Mouse (Mus musculus) c-Kit-negative CD71-positive TER-119-positive erythroid progenitor cells, embryonic 14.5 days (primary cell): ENCODE measurements around the gene Gm12216.

Experiments used
- DNase-seq: peaks from one replicate; pipeline ENCODE4 v3.0.0-alpha.2; 2013; ENCODE audit warnings: low read depth, low spot score

Gm12216 gene

DNA sequence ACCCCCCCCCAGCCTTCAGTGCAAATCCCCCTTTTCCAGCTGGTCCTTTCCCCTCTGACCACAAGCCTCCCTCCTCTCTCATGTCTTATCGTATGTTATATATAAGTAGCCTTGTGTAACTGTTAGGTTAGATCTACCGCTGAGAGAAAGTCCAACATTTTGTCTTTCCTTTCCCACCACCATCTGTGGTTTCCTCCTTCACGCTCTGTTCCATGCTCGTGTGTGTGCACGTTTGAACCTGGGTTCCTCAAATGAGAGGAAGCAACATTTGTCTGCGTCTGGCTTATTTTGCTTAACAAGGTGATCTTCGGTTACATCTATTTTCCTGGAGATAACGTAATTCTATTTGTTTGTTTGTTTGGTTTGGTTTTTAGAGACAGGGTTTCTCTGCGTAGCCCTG is 111.1 kb downstream of the Gm12216 start:
- no peak for DNase-seq

DNA sequence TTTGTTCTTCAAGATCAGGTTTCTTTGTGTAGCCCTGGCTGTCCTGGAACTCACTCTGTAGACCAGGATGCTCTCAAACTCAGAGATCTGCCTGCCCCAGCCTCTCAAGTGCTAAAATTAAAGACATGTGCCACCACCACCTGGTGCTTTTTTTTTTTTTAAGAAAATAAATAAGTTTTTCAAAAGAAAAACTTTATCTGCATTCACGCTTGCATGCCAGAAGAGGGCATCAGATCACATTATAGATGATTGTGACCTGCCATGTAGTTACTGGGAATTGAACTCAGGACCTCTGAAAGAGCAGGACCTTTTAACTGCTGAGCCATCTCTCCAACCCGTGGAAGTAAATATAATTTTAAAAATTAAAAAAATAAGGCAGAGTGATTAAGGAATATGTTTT is 113.8 kb downstream of the Gm12216 start:
- DNase-seq, result no peak

DNA sequence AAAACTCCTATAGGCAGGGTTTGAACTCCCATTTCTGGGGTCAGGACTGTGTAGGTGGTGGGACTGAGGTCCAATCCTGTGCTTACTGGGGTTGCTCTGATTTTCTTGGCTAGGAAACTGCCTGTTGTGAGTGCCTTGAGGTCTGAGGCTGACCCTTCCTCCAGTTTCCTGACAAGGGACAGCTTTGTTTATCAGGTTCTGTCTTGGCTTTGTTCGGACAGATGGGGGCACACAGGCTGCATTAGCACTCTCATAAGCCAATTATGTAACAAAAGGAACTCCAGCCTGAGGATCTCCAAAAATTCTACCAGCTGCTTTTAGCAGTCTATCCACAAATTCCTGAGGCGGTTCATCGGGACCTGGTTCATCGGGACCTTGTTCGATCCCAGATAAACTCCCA is 116.7 kb downstream of the Gm12216 start:
- no peak for DNase-seq

DNA sequence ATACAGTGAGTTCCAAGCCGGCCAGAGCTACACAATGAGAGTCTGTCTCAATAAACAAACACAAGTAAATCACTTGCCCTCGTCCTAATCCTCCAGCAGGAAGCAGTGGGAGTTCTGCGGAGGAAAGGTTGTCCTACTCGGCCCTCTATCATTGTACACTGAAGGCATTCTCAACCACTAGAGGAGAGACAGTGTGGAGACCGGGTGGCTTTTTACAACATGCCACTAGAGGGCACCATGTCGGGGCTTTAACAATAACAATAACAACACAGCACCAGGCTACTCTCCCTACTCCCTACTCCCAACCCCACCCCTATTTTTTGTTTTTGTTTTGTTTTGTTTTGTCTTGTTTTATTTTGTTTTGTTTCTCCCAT is 121.5 kb downstream of the Gm12216 start:
- peak; percentile 36 for DNase-seq

DNA sequence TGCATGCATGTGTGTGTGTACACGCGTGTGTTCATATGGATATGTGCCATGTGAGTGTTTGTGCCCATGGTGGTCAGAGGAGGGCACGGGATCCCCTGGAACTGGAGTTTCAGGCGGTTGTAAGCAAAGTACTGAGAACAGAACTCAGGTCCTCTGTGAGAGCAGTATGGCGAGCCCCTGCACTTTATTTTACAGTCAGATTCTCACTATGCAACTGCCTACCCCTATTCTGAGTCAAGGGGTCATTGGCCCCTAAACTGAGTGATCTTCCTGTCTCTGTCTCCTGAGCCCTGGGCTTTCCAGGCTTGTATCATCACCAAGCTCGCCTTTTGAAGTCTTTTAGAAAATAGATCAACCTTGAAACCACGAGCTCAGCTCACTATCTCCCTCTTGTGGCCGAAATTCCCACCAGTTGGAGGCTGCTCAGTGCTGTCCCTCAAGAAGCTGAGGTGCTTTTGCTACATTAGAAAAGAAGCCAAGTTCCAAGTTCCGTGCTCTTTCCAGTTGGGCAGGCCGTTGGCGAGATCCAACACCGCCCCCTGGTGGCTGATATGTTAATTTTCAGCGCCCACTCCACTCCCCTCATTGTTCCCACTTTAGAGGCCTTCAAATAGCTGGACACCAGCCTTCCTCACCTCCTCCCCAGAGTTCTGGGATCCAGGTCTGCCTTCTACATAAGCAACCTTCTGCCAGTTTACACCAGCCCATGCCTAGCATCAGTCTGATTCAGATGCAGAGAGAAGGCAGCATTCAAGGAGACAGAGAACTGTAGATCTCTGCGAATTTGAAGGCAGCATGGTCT is 122.1 kb downstream of the Gm12216 start:
- peak; percentile 52 for DNase-seq

DNA sequence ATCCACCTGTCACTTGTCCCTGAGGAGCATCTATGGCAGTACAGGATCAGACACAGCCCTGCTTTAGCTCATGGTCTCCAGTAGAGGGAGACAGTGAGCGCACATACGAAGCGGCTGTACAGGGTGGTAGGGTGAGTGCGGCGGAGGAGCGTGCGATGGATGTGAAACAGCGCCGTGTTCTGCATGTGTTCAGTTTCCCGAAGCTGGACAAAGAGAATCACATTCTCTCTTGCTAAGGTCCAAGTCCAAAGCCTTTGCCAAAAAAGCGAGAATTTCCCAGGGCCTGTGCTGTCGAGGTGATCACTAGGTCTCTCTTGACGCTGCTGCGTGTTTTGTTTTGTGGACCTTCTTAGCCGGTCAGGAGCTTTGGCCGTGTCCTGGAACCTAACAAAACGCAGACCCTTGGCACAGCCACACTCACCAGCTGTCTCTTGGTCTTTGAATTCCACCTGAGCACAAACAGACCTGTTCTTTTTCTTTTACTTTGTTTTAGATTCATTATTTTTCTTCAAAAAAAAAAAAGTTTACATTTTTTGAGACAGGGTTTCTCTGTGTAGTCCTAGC is 123.3 kb downstream of the Gm12216 start:
- peak; percentile 59 for DNase-seq

DNA sequence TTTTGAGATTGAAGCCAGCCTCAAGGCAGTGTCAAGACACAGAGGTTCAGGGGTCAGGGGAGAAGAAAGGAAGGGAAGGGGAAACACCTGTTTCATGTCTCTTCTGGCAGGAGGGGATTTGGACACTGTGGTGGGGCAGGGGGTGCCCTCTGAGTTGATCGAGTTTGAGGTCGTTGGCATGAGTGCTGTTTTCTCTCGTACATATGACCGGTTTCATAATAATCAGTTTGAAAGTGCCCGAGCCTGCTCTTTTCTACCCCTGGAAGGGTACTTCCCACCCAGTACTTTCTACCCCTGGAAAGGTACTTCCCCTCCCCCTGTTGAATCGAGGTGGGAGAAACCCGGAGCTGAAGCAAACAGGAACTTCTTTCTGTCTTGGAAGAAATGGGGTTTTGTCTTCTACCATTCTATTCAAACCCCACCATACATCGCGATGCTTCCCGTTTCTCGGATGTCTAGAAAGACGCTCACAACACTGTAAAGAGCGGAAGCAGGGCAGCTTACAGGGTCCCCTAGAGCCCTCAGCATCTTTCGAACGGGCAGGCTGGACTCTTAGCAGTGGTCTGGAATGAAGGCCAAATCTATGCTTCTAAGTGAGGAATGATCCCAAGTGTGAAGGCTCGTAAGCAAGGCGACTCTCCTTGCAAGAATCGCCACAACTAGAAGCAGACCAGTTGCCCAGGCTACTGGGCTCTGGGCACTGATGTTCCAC is 123.9 kb downstream of the Gm12216 start:
- no peak for DNase-seq

DNA sequence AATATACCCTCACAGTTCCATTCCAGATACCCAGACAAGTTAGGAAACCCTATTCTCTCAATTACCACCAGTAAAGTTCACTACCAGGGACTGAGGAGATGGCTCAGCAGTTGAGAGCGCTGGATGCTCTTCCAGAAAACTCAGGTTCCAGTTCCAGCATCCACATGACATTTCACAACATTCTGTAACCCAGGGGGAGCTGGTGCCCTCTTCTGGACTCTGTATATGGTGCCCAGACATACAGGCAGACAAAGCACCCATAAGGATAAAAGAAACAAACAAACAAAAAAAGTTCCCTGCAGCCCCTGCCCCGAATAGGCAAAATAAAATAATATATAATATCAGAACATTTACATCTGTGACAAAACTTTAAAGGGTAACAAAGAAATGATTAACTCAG is 124.6 kb downstream of the Gm12216 start:
- DNase-seq, result no peak

DNA sequence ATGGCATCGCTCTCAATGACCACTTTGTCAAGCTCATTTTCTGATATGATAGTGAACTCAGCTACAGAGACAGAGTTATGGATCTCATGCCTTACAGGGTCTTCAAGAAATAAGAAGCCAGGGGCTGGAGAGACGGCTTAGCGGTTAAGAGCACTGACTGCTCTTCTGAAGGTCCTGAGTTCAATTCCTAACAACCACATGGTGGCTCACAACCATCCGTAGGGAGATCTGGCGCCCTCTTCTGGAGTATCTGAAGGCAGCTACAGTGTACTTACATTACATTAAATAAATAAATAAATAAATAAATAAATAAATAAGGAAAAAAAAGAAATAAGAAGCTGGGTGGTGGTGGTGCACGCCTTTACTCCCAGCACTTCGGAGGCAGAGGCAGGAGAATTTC is 125.2 kb downstream of the Gm12216 start:
- no peak for DNase-seq
